Mouse (Mus musculus): ENCODE measurements around the gene Spint4. TPM values are rescaled to one million over a fixed set of nuclear protein-coding genes. Genes with fewer than 3 reads are reported as not detected.

Spint4 gene
- polyA plus RNA-seq, 2 experiments: 0.08 TPM; not detected in 1

GRCm38 (mm10) chr2:164679906-164680305 is 18.4 kb upstream of the Spint4 start:
- 22% methylated on average over 3 of the region's 3 CpGs for WGBS (ENCODE audit: insufficient replicate concordance)
- TF ChIP-seq EP300 (IDR thresholded peaks at IDR 0.05; ENCODE audit: low read depth) (no peak), CTCF (IDR thresholded peaks at IDR 0.05; ENCODE audit: low read depth) (no peak)
- DNase-seq (ENCODE audit: low read depth in 3 of 3, low spot score in 3 of 3): no peak

GRCm38 (mm10) chr2:164684807-164685206 is 13.5 kb upstream of the Spint4 start, which contains the start of gene Wfdc13:
Gene Wfdc13 (plus strand): TSS chr2:164685107.
- Histone ChIP-seq H3K9me3 (ENCODE audit: control insufficient read depth, low read length) (no peaks in the 10 kb centered on the region), H3K4me1 (replicated peaks; ENCODE audit: control insufficient read depth in 2 of 2, insufficient read depth in 2 of 2, low read length in 1 of 2) (peaks cover 0 to 2% of the 10 kb centered on the region in 2 experiments; a peak in 2 of 4 replicates), H3K4me2 (ENCODE audit: low read depth) (no peak within 1 kb of the TSS), H3K27ac (no peak within 1 kb of the TSS), H3K9ac (replicated peaks) (no peak within 1 kb of the TSS), H3K4me3 (ENCODE audit: insufficient read depth in 1 of 2, low read depth in 2 of 2, low read length in 2 of 2) (no peak within 1 kb of the TSS), H3K27me3 (ENCODE audit: control insufficient read depth, insufficient read depth, low read length) (no peaks in the 10 kb centered on the region), H3K36me3 (replicated peaks; ENCODE audit: control insufficient read depth, insufficient read depth, low read depth) (no peaks in the 10 kb centered on the region)
- TF ChIP-seq CTCF (IDR thresholded peaks at IDR 0.05; ENCODE audit: low read depth): no peak
- no peak for TF ChIP-seq EP300 (IDR thresholded peaks at IDR 0.05; ENCODE audit: low read depth)
- no peak for DNase-seq (ENCODE audit: low read depth in 3 of 3, low spot score in 3 of 3)
- whole genome bisulfite sequencing (ENCODE audit: insufficient replicate concordance): 47% methylated on average over 3 of the region's 3 CpGs
- ATAC-seq (ENCODE audit: insufficient read depth): no peak

More at GRCm38 (mm10) chr2:164679906-164680305, 18.4 kb upstream of the Spint4 start:
- H3K9ac ChIP-seq (replicated peaks): no peak overlapping the region
- H3K36me3 ChIP-seq (replicated peaks; ENCODE audit: control insufficient read depth, insufficient read depth, low read depth): no peaks in the 10 kb centered on the region
- H3K4me1 ChIP-seq (replicated peaks; ENCODE audit: control insufficient read depth in 2 of 2, insufficient read depth in 2 of 2, low read length in 1 of 2): peaks cover 0 to 2% of the 10 kb centered on the region in 2 experiments; a peak in 2 of 4 replicates
- H3K27ac ChIP-seq: no peak overlapping the region
- no peak for ATAC-seq (ENCODE audit: insufficient read depth)
- H3K27me3 ChIP-seq (ENCODE audit: control insufficient read depth, insufficient read depth, low read length): no peaks in the 10 kb centered on the region
- no peak overlapping the region for H3K4me3 ChIP-seq (ENCODE audit: insufficient read depth in 1 of 2, low read depth in 2 of 2, low read length in 2 of 2)
- H3K4me2 ChIP-seq (ENCODE audit: low read depth): no peak overlapping the region
- no peaks in the 10 kb centered on the region for H3K9me3 ChIP-seq (ENCODE audit: control insufficient read depth, low read length)

GRCm38 (mm10) chr2:164700959-164701358 is 2.7 kb downstream of the Spint4 start:
- 57% methylated on average over 5 of the region's 5 CpGs for WGBS (ENCODE audit: insufficient replicate concordance)

GRCm38 (mm10) chr2:164701761-164702160 is 3.5 kb downstream of the Spint4 start:
- no peaks in the 10 kb centered on the region for H3K9me3 ChIP-seq (ENCODE audit: control insufficient read depth, low read length)
- no peak overlapping the region for H3K4me2 ChIP-seq (ENCODE audit: low read depth)
- H3K4me1 ChIP-seq (replicated peaks; ENCODE audit: control insufficient read depth in 2 of 2, insufficient read depth in 2 of 2, low read length in 1 of 2): no peaks in the 10 kb centered on the region
- no peak overlapping the region for H3K27ac ChIP-seq
- DNase-seq (ENCODE audit: low read depth in 3 of 3, low spot score in 3 of 3) (no peak), ATAC-seq (ENCODE audit: insufficient read depth) (no peak)
- TF ChIP-seq EP300 (IDR thresholded peaks at IDR 0.05; ENCODE audit: low read depth): no peak
- TF ChIP-seq CTCF (IDR thresholded peaks at IDR 0.05; ENCODE audit: low read depth): no peak
- H3K9ac ChIP-seq (replicated peaks): no peak overlapping the region
- H3K36me3 ChIP-seq (replicated peaks; ENCODE audit: control insufficient read depth, insufficient read depth, low read depth): no peaks in the 10 kb centered on the region
- no peak overlapping the region for H3K4me3 ChIP-seq (ENCODE audit: insufficient read depth in 1 of 2, low read depth in 2 of 2, low read length in 2 of 2)
- WGBS (ENCODE audit: insufficient replicate concordance): 59% methylated on average over 5 of the region's 5 CpGs
- H3K27me3 ChIP-seq (ENCODE audit: control insufficient read depth, insufficient read depth, low read length): no peaks in the 10 kb centered on the region

More at GRCm38 (mm10) chr2:164700959-164701358, 2.7 kb downstream of the Spint4 start:
- TF ChIP-seq EP300 (IDR thresholded peaks at IDR 0.05; ENCODE audit: low read depth) (no peak), CTCF (IDR thresholded peaks at IDR 0.05; ENCODE audit: low read depth) (no peak)
- no peak overlapping the region for H3K27ac ChIP-seq
- H3K36me3 ChIP-seq (replicated peaks; ENCODE audit: control insufficient read depth, insufficient read depth, low read depth): no peaks in the 10 kb centered on the region
- ATAC-seq (ENCODE audit: insufficient read depth): no peak
- H3K4me3 ChIP-seq (ENCODE audit: insufficient read depth in 1 of 2, low read depth in 2 of 2, low read length in 2 of 2): no peak overlapping the region
- H3K4me1 ChIP-seq (replicated peaks; ENCODE audit: control insufficient read depth in 2 of 2, insufficient read depth in 2 of 2, low read length in 1 of 2): no peaks in the 10 kb centered on the region
- no peak overlapping the region for H3K9ac ChIP-seq (replicated peaks)
- no peaks in the 10 kb centered on the region for H3K9me3 ChIP-seq (ENCODE audit: control insufficient read depth, low read length)
- no peak for DNase-seq (ENCODE audit: low read depth in 3 of 3, low spot score in 3 of 3)
- no peak overlapping the region for H3K4me2 ChIP-seq (ENCODE audit: low read depth)
- no peaks in the 10 kb centered on the region for H3K27me3 ChIP-seq (ENCODE audit: control insufficient read depth, insufficient read depth, low read length)

GRCm38 (mm10) chr2:164704235-164704634 is 5.9 kb downstream of the Spint4 start:
- Histone ChIP-seq H3K9me3 (ENCODE audit: control insufficient read depth, low read length) (no peaks in the 10 kb centered on the region), H3K27ac (no peak overlapping the region), H3K36me3 (replicated peaks; ENCODE audit: control insufficient read depth, insufficient read depth, low read depth) (no peaks in the 10 kb centered on the region), H3K27me3 (ENCODE audit: control insufficient read depth, insufficient read depth, low read length) (no peaks in the 10 kb centered on the region), H3K4me2 (ENCODE audit: low read depth) (no peak overlapping the region), H3K4me3 (ENCODE audit: insufficient read depth in 1 of 2, low read depth in 2 of 2, low read length in 2 of 2) (no peak overlapping the region), H3K9ac (replicated peaks) (no peak overlapping the region), H3K4me1 (replicated peaks; ENCODE audit: control insufficient read depth in 2 of 2, insufficient read depth in 2 of 2, low read length in 1 of 2) (no peaks in the 10 kb centered on the region)
- DNase-seq (ENCODE audit: low read depth in 3 of 3, low spot score in 3 of 3): no peak
- 66% methylated on average over 5 of the region's 5 CpGs for WGBS (ENCODE audit: insufficient replicate concordance)
- no peak for TF ChIP-seq EP300 (IDR thresholded peaks at IDR 0.05; ENCODE audit: low read depth)
- TF ChIP-seq CTCF (IDR thresholded peaks at IDR 0.05; ENCODE audit: low read depth): no peak
- ATAC-seq (ENCODE audit: insufficient read depth): no peak
